Mouse (Mus musculus): ENCODE data around the gene Igfbpl1.
A peak's percentile ranks its signal among the peaks of the same experiment; 100 is the strongest.

Gene Igfbpl1

DNA sequence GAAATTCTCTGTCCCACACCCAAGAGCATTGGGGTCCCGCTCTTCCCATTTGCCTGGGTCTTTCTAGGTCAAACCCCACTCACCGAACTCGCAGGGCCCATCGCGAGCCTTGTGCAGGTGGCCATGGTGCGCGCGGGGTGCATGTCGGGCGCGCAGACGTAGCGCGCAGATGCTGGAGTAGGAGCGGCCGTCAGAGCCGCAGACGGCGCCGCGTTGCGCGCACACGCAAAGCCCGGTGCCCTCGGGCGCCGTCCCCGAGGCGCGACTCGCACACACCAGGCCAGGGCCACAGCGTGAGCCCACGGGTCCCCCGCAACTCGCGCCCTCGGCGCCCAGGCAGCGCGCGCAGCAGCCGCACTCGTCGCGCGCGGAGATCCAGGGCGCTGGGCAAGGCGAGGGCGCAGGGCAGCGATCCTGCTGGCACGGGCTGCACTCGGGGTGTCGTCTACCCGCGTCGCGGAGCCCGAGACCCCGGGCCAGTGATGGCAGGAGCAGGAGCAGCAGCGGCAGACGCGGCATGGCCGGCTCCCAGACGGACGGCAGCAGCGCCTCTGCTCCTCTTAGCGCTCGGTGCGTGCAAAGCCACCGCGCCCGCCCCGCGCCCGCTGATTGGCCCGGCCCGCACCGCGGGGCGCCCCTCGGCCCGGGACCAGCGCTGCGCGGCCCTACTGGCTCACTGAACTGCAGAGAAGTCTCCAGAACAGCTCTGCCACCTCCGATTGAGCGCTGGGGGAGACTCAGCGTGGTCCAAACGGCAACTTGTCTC, at the start of gene Igfbpl1:
Gene Igfbpl1, minus strand, starts transcription at position 649 of the 766 bp plus-strand sequence.
- no peak for DNase-seq (ENCODE audit: low spot score)

DNA sequence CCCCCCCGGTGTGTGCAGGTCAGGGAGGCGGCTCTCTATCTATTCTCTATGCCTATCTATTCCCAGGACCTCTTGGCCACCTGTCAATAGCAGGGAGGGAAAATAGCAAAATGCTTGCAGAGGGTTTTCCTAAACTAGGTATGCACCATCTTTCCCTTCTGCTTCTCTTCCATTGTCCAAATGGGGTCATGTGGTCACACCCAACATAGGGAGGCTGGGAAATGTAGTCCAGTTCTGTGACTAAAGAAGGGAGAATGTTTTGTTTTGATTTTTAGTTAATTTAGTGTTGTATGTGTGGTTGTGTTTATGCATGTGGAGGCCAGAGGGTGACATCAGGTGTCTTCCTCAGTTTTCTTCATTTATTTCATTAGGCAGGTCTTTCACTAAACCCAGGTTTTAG, 45.4 kb upstream of the Igfbpl1 start:
- DNase-seq (ENCODE audit: low spot score) = no peak

- no peak for DNase-seq (ENCODE audit: low spot score)
Measured at GRCm38 (mm10) chr4:45869021-45869815, 42.5 kb upstream of the Igfbpl1 start.

DNA sequence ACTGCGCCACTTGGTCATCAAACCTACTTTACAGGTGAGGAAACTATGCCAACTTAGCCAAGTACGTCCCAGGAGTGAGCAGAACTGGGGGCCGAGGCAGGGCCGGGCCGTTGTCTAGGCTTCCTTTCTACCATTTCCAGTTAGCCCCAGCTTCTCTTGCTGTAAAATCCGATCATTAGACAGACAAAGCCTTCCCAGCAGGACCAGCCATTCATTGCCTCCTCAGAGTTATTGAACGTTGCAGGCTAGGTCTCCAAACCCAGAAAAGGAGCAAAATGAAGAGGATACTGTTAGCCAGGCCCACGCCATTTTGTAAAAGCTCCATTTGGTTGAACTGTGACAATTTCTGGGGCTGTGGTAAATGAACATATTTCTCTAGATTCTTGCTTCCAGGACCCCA, 40.7 kb upstream of the Igfbpl1 start:
- no peak for DNase-seq (ENCODE audit: low spot score)

DNA sequence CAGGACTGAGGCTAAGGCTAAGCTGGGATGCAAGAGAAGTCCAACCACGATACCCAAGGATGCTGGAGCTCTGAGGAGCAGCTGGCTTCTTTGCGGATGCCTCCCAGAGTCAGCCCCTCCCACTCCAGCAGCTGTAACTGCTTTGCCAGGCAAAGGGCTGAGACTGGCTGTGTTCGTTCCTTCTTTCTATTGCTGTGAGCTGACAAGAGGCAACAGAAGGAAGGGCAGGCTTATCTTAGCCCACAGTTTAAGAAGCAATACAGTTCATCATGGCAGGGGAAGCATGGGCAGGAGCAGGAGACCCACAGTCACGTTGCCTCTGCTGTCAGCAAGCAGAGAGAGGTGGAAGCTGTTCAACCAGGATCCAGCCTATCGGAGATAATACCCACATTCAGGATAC, 34.4 kb upstream of the Igfbpl1 start:
- DNase-seq (ENCODE audit: low spot score) = no peak

DNA sequence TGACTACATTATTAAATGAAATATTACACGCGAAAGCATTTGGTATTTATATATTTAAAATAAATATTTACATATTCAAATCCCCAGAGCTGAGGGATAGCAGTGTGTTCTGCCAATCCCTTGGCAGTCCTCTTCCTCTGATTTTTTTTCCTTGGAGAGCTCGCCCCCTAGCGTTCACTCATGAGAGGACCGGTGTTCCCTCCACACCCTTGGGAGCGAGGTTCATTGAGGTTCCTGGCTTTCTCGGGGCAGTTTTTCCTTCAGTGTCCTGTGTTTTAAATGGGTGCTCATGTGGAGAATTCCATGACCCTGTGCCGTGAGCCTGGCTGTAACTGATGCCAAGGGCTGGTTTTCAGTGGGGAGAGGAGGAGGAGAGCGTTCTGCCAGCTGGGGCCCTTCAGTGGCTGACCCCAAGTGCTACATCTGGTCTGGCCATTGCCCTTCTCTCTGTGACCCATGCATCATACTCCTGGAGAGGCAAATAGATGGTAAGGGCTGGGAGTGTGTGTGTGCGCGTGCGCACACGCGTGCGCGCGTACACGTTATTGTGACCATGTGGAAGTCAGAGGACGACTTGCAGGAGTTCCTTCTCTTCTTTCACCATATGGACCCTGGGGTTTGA, 29.2 kb upstream of the Igfbpl1 start:
- DNase-seq (ENCODE audit: low spot score) = peak; percentile 62

DNA sequence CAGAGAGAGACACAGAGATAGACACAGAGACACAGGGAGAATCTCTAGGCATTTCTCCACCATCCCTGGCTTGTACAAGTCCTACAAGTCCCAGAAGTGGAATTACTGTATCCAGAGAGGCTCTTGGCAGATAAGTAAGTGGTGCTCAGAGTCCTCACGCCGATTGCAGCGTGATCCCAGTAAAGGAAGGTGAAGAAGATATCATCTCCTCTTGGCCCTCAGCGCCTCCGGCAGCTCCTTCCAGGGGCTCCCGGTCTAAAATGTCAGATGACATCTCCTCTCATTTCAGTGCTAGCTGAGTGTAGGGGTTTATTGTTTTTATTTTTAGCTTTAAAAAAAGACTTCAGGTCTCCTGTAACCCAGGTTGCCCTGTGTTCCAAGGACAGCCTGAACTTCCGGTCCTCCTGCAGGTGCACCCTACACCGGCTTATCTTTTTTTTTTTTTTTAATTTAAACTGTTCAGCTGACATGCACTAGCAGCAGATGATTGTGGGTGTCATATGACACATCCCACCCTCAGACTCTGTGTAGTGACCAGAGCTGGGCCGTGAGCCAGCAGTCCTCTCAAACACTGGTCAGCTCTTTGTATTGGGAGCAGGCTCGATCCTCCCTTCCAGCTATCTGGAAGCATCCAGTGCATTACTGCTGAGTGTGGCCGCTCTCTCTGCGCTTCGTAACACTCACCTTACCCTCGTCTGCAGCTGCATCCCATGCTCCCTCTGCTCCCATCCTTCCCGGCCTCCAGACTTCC, 26.9 kb upstream of the Igfbpl1 start:
- no peak for DNase-seq (ENCODE audit: low spot score)

GRCm38 (mm10) chr4:45851640-45852051, 24.9 kb upstream of the Igfbpl1 start:
- DNase-seq (ENCODE audit: low spot score) = no peak

DNA sequence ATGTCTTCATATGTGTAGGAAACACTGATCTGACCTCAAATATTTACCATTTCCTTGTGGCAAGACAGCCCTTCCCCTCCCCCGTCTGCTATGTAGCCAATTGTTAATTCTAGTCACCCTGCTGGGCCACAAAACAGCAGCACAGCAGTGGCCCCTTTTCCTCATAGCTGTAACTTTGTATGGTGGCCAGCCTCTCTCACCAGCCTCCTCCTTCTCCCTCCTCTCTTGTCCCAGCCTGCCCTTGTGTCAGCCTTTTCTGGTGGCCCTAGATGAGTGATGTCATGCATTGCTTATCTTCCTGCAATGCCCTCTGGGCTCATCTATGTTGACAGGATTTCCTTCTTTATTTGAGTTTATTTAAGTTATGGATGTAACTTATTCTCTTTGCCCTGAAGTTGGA, 22.7 kb upstream of the Igfbpl1 start:
- no peak for DNase-seq (ENCODE audit: low spot score)

DNA sequence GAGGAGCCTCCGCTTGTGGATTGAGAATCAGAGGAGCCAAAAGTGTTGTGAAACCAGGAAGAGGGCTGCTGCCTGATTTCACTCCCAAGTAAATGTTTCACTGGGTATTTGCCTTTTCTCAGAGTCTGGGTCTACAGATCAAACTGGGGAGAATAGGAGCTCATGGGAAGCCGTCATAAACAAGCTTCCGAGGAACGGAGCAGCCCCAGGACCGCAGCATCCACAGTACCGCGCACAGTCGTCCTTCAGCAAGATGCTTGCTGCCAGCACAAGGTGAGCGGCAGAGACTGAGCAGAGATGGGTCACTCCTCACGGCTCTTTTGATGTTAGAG, 22.1 kb upstream of the Igfbpl1 start:
- DNase-seq (ENCODE audit: low spot score) = no peak

- no peak for DNase-seq (ENCODE audit: low spot score)
Measured at GRCm38 (mm10) chr4:45848109-45848824, 21.5 kb upstream of the Igfbpl1 start, which contains the start of gene Stra6l. Gene Stra6l, plus strand, starts transcription at chr4:45848664.

DNA sequence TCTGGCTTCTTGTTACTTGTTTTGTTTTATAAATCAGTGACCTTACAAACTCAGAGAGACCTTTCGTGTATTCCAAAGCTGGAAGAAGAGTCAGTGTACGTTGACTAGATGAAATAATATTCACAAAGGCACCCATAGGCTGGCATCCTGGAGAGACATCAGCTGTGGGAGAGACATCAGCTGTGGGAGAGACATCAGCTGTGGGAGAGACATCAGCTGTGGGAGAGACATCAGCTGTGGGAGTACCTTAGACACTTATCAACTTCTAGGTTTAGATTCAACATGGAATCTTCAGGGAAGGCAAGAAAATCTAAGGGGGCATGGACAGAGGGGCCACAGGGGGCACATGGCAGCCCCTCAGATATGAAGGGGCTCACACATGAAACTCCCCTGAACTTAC, 19.5 kb upstream of the Igfbpl1 start:
- no peak for DNase-seq (ENCODE audit: low spot score)

DNA sequence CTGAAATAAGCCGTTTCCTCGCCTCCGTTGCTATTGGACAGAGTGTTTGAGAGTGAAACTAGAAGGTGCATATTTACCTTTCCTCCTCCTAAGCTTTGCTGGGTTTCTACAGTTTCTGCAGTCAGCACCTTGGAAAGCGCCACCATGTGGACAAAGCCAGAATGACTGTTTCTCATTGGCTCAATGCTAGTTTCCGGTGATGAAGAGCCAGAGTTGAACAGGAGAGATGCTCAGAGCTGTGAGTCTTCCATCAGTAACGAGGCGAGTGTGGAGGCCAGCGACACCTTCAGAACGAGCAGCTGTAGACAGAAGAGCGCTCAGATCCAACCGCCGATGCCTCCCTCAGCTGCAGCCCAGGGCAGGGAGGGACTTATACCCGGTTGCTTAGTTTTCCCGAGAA, 17.6 kb upstream of the Igfbpl1 start:
- no peak for DNase-seq (ENCODE audit: low spot score)

- no peak for DNase-seq (ENCODE audit: low spot score)
Measured at GRCm38 (mm10) chr4:45833461-45833860, 6.7 kb upstream of the Igfbpl1 start.

GRCm38 (mm10) chr4:45831996-45832395, 5.3 kb upstream of the Igfbpl1 start:
- no peak for DNase-seq (ENCODE audit: low spot score)

GRCm38 (mm10) chr4:45829907-45830759, 3.4 kb upstream of the Igfbpl1 start:
- DNase-seq (ENCODE audit: low spot score) = no peak

DNA sequence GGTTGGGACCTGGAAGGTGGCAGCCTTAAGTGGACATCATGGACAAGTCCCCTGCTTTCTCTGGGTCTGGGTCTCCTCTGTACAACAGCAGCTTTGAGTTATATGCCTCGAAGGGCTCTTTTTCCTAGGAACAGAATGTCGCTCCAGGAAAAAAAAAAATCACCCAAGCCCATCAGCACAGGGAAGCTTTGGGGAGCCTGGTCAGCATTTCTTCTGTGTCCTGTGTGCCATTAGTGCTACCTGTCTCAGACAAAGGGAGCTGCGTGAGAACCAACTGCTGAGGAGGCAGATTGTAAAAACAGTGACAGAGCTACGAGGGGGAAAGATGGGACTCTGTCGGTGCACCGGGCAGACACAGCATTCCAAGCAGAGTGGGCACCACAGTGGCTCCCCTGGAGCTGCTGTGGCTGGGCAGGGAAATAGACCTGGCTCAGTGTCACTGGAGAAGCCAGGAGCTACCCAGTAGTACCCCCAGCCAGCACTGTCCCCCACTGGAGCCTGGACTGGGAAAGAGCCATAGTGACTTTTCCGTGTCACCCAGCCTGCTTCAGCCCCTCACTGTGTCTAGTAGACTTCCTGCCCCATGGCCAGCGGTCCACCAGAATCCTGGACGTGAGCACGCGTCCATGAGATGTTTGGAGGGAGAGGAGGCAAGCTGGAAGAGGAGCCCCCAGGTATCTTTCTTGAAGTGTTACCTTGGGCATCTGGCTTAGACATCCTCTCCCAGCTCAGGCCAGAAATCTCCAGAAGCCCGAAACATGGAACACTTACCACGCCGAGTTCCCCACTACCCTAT, 1.8 kb downstream of the Igfbpl1 start:
- DNase-seq (ENCODE audit: low spot score) = no peak

DNA sequence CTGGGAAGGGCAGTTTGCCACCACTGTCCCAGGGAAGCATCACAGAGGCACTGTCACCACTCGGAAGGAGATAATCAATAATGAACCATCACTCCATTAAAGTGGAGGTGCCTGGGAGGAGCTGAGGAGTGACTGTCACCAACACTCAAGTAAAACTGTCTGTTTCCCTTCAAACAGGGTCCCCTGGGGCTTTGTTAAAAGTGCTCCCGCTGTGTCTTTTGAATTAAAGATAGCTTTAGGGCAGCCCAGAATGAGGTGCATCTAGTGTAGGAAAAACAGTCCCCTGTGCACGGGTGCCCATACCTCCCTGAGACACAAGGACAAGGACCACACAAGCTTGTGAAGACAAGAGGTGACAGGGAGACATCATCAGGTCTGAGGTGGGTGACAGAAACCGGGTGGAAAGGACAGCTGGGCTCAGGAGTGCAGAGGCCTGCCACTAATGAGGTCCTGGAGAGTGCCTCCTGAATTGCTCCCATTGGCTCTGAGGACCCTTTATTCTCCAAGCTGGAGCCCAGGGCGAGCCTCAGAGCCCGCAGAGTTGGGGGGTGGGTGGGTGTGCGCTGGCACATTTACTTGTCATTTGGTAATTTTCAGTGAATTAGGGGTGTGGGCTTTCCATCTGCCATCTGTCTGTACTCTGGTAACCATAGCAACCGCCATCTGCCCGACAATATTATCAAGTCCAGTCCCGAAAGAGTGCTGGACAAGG, 2.5 kb downstream of the Igfbpl1 start:
- no peak for DNase-seq (ENCODE audit: low spot score)

Data from ovary, postnatal 36 days (tissue).